Mouse (Mus musculus): ENCODE results near the gene Trub1.
A peak's percentile ranks its signal among the peaks of the same experiment; 100 is the strongest.

The Trub1 gene

DNA sequence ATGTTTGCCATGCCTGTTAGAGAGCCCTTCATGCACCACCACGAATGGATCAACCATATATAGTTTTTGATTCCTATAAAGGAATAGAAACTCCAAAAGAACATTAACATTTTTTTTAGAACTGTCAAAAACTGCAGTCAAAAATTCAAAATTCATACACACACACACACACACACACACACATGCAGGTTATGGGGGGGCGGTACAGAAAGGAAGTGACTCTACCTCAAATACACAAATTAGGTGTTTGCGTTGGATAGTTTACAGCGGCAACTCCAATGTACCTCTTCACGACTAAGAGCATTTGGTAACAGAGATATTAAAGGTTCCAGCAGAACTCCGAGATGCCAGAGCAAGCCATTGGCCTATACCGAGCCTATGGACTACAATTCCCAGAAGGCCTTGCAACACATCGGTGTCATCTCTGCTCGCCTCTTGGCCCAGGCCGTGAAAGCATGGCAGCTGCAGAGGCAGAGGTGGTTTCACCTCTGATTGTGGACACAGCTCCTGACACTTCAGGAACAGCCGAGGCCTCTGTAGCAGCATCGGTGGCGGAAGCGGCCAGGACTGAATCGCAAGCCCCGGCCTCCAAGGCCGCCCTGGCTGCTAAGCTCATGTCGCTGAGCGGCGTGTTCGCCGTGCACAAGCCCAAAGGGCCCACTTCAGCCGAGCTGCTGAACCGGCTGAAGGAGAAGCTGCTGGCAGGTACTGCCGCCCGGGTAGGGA lies at the start of gene Trub1:
Gene Trub1 (plus strand): TSS at position 421 of the 726 bp plus-strand sequence.
- DNase-seq (ENCODE audit: extremely low spot score, low spot score), result peak; percentile 82

- DNase-seq (ENCODE audit: extremely low spot score, low spot score), result peak; percentile 96
Observed at GRCm38 (mm10) chr19:57403700-57404501, 48.8 kb upstream of the Trub1 start.

GRCm38 (mm10) chr19:57404502-57404848 lies 48.2 kb upstream of the Trub1 start:
- DNase-seq (ENCODE audit: extremely low spot score, low spot score), result no peak

DNA sequence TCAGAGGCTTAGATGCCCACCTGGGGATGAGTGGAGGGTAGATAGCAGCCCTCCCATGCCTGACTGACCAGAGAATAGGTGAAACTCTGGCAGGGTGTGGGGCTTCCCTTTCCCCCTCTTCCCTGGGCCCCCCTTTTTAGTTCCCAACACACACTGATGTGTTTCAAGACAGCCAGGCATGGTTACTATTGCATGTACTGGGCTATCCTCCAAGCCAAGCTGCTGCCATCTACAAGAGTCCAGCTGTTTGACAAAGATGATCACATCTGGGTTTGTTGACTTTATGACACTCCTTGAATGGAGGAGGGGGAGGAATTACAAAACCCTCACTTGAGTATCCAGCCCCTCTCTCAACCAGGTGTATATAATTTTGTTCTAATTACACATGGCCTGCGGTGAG lies 44.8 kb upstream of the Trub1 start:
- no peak for DNase-seq (ENCODE audit: extremely low spot score, low spot score)

DNA sequence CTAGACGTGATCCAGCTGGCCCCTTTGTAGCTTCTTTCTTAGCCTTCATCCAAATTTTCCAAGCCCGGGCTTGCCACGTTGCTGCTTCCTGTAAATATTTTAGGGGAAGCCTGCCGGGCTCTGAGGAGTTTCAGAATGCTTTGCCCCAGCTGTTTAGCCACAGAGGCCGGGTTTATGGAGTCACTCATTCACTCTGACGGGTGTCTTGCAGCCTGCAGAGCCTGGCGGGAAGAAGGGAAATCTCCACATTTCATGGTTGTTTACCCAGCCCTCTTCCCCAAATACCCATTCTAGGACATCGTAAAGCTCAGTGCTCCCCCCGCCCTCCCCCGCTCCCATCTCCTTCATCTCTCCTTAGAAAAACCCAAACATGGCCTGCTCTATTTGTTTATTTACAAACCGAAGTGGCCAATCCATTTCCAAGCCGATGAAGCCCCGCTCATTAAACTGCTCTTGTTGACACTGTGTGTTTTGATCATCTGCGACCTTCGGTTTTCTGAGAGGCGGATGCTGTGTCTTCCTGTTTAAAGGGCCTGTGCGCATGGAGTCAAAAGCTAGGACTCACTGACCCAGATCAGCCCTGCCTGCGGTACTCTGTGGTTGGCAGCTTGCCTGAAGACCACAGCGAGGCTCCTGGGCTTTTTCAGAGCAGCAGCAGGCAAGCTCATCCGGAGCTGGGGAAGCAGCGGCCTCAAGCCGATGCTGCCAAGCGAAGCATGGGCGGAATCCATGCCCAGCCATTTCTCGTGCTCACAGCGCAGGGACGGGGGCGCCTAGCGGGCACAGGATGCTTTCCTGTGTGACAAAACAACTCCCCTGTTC lies 41.1 kb upstream of the Trub1 start:
- DNase-seq (ENCODE audit: extremely low spot score, low spot score), result peak; percentile 45

- no peak for DNase-seq (ENCODE audit: extremely low spot score, low spot score)
Observed at GRCm38 (mm10) chr19:57413170-57413569, 39.5 kb upstream of the Trub1 start.

DNA sequence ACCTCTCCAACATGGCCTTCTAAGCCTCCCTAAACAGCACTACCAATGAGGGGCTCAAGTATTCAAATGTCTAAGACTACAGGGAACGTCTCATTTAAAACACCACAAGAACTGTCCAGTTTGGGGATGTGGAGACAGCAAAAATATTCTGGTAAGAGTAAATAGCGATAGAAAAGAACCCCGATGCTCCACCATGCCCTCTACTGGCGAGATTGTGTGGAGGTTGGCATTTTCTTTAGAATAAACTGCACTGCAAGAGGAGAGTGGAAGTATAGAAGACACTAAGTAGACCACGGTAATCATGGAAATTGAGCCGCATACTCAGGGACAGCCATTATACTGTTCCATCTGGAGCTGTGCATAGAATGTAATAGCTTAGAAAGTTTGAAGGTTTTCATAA lies 38.8 kb upstream of the Trub1 start:
- DNase-seq (ENCODE audit: extremely low spot score, low spot score), result no peak

- no peak for DNase-seq (ENCODE audit: extremely low spot score, low spot score)
Observed at GRCm38 (mm10) chr19:57415031-57415807, 37.5 kb upstream of the Trub1 start.

GRCm38 (mm10) chr19:57417800-57418580 lies 34.7 kb upstream of the Trub1 start:
- peak; percentile 33 for DNase-seq (ENCODE audit: extremely low spot score, low spot score)

- no peak for DNase-seq (ENCODE audit: extremely low spot score, low spot score)
Observed at GRCm38 (mm10) chr19:57423402-57423801, 29.3 kb upstream of the Trub1 start.

GRCm38 (mm10) chr19:57425296-57425695 lies 27.4 kb upstream of the Trub1 start:
- no peak for DNase-seq (ENCODE audit: extremely low spot score, low spot score)

GRCm38 (mm10) chr19:57426841-57427240 lies 25.9 kb upstream of the Trub1 start:
- DNase-seq (ENCODE audit: extremely low spot score, low spot score), result no peak

GRCm38 (mm10) chr19:57427756-57428438 lies 24.8 kb upstream of the Trub1 start:
- no peak for DNase-seq (ENCODE audit: extremely low spot score, low spot score)

DNA sequence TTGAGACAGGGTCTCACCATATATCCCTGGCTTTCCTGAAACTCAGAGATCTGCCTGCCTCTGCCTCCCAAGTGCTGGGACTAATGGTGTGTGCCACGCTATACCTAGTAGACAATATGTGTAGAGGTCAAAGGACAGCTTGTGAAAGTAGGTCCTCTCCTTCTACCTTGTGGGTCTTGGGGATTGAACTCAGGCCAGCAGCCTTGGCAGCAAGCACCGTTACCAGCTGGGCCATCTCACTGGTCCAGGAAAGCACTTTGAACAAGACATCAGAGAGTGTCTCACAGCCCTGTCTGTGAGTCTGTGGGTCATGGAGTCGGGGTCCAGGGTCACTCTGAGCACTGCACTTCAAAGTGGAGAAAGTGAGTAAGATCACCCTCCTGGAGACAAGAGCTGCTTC lies 24.1 kb upstream of the Trub1 start:
- DNase-seq (ENCODE audit: extremely low spot score, low spot score), result no peak

- no peak for DNase-seq (ENCODE audit: extremely low spot score, low spot score)
Observed at GRCm38 (mm10) chr19:57429926-57430325, 22.8 kb upstream of the Trub1 start.

- no peak for DNase-seq (ENCODE audit: extremely low spot score, low spot score)
Observed at GRCm38 (mm10) chr19:57431476-57431875, 21.2 kb upstream of the Trub1 start.

DNA sequence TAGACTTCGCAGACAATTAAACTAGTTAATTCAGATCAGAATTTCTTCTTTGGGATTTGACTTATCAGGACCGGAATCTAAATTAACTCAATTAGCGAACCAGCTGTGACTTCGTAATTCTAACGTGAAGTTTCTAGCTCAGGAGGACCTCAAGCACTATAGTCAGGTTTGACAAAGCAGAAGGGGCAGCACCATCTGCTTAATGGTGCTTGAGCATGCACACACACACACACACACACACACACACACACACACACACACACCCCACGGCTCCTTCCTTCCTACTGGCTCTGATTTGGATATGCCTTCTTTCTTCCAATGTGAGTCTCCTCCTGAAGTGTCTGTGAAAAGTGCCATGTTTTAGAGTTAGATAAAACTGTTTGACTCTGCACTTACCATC lies 18.7 kb upstream of the Trub1 start:
- no peak for DNase-seq (ENCODE audit: extremely low spot score, low spot score)

GRCm38 (mm10) chr19:57436586-57437021 lies 16.1 kb upstream of the Trub1 start:
- no peak for DNase-seq (ENCODE audit: extremely low spot score, low spot score)

DNA sequence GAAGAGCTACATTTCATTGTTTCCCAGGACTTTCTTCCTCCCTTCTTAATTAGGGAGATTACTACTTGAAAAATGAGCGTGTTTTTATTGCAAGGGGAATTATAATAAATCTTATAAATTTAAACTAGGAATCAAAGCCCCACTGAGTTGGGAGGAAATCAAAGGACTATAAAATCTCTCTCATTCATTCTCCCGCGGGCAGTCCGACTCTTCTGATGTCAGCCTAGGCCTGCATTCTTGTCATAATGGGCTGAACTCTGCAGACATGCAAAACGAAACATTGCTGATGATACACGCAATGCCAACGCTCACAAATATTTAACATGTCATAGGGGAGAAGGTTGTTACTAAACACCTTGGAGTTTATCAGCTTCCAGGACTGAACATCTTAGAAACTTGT lies 15.7 kb upstream of the Trub1 start:
- no peak for DNase-seq (ENCODE audit: extremely low spot score, low spot score)

DNA sequence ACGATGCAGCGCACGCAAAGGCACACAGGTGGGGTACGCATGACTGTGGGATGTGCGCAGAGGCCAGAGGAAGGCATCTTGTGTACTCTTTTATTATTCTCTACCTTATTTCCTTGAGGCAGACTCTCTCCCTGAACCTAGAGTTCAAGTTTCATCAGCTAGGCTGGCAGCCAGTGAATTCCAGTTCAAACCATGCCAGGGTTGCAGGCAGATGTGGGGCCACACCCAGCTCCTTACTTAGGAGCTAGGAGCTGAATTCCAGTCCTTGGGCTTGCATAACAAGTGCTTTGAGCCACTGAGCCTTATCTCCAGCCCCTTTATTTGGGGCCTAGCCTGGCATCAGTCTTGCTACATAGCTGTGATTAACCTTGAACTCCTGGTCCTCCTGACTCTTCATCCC lies 13.4 kb upstream of the Trub1 start:
- DNase-seq (ENCODE audit: extremely low spot score, low spot score), result no peak

Measured in neural tube, embryonic 10.5 days (tissue).